Mouse (Mus musculus): ENCODE measurements around the gene Hhip. TPM values are rescaled to one million over a fixed set of nuclear protein-coding genes. Genes with fewer than 3 reads are reported as not detected.

Gene Hhip
- polyA plus RNA-seq (2017; shearing (Covaris generic)): not detected

DNA sequence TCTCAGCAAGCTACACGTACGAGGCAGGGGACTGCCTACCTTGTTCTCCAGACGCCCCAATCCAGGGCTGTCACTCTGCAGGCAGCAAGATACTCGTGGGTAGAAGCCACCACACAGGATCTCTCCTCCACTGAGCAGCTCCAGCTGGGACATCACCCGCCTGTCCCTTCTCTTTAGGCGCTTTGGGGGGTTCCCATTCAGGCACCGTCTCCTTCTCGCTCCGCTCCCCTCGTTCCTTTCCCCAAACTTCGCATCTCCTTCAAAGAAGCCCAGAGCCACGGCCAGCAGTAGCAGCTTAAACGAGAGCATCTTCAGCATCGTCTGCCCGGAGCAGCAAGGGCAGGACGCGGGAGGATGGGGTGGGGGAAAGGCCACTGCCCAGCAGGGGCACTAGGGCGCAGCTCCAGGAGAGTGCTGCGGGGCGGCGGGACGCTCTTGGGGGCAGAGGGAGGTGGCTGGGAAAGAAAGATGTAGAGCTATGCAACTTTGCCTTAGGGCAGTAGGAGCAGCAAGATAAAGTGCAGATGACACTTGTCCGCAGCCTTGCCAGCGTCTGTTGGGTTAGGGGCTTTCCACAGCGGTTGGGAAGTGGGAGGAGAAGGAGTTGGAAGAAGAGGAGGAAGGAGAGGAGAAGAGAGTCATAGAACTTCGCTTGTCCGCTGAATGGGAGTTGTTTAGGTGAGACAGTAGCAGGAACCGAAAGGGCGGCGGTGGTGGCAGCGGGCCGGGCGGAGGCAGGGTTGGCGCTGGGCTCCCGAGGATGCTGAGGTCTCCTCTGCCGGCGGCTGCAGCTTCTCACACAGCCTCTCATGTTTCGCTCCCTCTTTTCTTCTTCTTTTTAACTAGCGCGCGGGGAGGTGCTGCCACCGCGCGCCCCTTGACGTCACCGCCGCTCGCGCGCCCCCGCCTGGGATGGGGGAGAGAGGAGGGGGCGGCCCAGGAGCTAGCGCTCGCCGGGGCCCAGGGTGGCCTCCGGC is at the start of gene Hhip:
Gene Hhip (minus strand): TSS at position 809 of the 977 bp plus-strand sequence.

Data from inflammation-experienced regulatory T-cells, adult 16 weeks (primary cell).